Mouse (Mus musculus) cortical plate, adult 2 months (tissue): ENCODE measurements around the gene Pole4.

Experiments
- CTCF ChIP-seq: fragments of 200-500 bp; IDR thresholded peaks from 2 replicates; pipeline ENCODE4 v1.5.1; 2011; ENCODE audit warnings: mild to moderate bottlenecking, control low read depth, low read length; ENCODE audit not compliant: insufficient read depth; ENCODE audit errors: extremely low read depth
- POLR2A ChIP-seq: fragments of 200-500 bp; IDR thresholded peaks from 2 replicates; pipeline ENCODE4 v1.6.1; 2011; ENCODE audit warnings: mild to moderate bottlenecking, low read length, control low read depth; ENCODE audit not compliant: insufficient read depth; ENCODE audit errors: extremely low read depth

DNA sequence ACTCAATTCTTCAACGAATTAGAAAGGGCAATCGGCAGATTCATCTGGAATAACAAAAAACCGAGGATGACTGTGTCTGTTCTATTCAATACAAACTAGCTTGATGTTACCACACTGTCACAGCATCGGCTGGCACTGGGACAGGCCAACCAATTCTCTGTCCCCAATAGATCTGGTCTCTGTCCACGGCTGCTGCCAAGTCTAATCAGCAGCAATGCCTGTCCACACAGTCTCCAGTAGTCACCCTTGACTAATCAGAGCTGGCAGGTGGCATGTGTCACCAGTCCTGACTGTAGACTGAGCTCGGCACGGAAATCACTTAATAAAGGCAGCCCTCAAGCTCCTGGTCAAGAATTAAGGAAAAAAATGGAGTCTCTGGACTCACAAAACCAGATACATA, 115.8 kb downstream of the Pole4 start:
- TF ChIP-seq CTCF (no peak), POLR2A (no peak)
